Mouse (Mus musculus) erythroblast, embryonic 14.5 days (primary cell): ENCODE results near the gene Ttyh2.

ENCODE experiments used
- GATA1 ChIP-seq: IDR thresholded peaks from 2 replicates; pipeline ENCODE4 v1.6.1; 2012; ENCODE audit warnings: low read length, inconsistent platforms, mixed read lengths
- TAL1 ChIP-seq: IDR thresholded peaks from 3 replicates; pipeline ENCODE4 v1.6.1; 2012; ENCODE audit warnings: low read length, inconsistent platforms, mixed read lengths

DNA sequence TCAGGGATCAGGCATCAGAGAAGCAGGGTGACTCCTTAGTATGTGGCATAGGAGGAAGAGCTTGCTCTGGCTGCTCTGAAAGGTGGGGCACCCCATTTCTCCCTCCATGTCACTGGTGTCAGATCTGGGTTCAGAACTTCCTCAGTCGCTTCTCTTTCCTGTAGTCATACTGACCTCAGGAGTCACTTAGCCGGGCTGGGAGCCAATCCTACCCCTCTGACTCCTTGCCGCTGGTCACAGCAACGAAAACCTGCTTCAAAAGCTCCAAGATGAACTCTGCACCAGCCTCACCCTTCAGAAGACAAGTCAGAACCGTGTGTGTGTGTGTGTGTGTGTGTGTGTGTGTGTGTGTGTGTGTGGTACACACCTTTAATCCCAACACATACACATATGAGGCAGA, 31.1 kb downstream of the Ttyh2 start:
- no peak for TF ChIP-seq GATA1
- no peak for TF ChIP-seq TAL1
